Mouse (Mus musculus) left cerebral cortex, adult 9 months (tissue): ENCODE data around the gene Nrxn3.

Experiments used
- DNase-seq, 2 experiments: peaks; one replicate each; pipeline ENCODE4 v3.0.0; 2022; ENCODE audit warnings: low spot score in 2 of 2

Gene Nrxn3

GRCm38 (mm10) chr12:88812173-88812572 is 89.5 kb downstream of the Nrxn3 start:
- no peak for DNase-seq

- no peak for DNase-seq
Observed at GRCm38 (mm10) chr12:88816865-88817264, 94.2 kb downstream of the Nrxn3 start.

- DNase-seq, result no peak
Observed at GRCm38 (mm10) chr12:88818622-88819334, 96.1 kb downstream of the Nrxn3 start.

DNA sequence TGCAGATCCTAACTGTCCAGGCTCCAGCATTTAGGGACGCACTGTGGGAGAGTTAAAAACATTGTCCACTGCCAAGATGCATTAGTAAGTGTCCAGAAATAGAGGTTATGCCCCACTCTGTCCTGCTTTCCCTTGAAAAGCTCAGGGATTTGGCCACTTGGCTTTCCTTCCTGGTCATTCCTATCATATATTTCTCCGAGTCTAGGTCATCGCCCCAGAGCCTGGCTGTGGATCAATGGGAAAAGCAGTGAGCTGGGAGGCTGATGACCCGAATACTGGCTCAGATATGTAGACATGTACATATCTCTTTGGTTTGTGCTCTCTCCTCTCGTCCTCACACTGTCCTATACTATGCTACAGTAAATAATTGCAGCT is 96.6 kb downstream of the Nrxn3 start:
- DNase-seq, result no peak

DNA sequence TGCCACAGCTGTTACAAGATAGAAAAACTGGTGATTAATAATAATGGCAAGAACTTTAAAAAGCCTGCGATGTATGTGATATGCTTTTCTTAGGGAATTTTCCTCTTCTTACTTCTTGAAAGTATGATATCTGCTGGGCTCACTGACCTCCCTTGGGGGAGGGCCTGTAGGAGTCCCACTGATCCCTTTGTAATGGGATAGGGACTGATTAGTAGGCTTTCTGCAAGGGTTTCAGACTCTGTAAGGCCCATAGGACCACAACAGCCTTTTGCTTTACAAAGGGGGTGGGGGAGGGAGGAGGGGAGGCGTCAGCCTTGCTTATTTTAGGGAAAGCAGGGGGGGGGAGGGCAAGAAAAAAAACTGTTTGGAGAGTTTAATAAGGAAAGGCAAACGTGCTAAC is 97.5 kb downstream of the Nrxn3 start:
- DNase-seq, result no peak

DNA sequence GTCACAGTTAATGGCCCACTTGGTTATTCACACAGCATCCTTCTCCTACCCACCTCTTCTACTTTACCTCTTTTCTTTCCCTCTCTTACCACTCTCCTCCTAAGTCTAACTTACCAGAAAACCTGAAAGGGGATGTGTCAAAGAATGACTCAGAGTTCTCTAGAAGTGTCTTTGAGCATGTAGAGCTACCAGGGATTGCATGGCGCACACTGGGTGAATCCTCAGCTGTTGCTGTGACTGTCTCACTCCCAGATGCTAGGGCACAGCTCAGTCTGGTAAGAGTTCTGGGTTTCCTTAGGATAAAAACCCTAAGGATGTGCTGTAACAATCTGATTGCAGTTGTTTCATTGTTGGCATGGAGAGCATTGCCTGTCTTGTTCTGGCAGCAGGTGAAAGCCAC is 108.2 kb downstream of the Nrxn3 start:
- no peak for DNase-seq

DNA sequence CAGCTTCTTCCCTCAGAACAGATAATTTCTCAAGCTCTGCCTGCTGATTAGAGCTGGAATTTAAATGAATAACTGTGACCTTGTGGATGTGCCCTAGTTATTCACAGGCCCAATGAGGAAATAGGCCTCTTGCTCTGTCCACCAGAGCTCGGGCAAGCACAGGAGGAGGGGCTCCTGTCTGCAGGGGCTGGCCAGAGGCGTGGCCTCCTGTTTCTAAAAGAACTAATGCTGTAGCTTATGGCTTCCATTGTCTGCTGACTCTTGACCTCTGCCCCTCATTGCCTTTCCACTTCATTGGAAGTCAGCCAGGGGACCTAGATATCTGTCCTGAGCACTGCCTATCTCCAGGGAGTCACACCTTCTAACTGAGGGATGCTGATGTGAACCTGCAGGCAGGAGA is 113.1 kb downstream of the Nrxn3 start:
- no peak for DNase-seq

- DNase-seq, result no peak
Observed at GRCm38 (mm10) chr12:88839724-88840123, 117.0 kb downstream of the Nrxn3 start.

DNA sequence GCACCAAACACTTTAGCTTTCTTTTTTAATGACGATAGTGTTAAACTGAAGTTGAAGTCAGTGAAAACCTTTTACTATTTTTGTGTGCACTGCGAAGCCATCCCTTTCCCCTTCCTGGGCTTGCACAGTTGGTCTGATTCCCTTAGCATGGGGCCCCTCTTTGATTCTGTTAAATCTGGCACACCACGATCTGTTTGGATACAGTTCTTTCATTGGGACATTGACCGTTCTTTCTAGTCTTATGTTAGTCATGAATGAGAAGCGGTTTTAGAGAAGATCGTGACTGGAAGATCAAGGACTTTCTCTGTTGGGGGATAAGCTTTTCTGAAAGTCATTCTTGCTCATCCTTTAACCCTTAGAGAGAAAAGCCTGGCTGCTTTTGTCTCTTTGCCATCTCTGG is 118.7 kb downstream of the Nrxn3 start:
- no peak for DNase-seq

- DNase-seq, result no peak
Observed at GRCm38 (mm10) chr12:88850400-88851179, 127.9 kb downstream of the Nrxn3 start.

DNA sequence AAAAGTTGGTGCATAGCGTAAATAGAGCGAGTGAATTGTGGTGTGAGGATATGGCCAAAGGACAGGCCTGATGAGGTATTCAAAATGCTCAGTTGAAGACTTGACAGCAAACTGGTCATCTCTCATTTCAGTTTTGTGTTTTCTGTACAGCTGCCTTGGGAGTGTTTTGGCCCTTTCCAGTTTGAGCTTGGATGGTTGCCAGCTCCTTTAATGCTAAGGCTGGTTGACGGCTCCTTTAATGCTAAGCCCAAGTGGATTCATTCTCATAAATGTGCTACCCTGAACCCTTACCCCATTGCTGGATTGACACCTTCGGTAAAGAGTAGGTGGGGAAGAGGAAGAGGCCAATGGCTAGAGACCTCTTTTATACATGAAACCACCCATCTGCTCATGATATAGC is 131.4 kb downstream of the Nrxn3 start:
- no peak for DNase-seq

DNA sequence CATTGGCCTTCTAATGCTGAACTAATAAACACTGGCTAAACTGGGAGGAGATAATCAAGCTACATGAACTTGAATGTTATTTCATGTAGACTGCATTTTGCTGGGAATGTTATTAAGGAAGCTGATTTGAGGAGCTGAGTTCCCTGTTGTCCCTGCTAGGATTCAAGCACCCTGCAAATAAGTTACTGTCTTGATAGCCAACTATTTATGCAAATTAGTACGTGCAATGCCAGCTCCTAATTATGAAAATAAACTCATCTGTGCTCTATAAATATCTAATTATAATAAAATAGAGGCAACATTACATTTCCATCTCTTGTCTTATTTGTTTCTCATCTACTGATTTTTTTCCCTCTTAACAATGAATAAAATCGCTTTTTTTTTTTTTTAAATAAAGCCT is 135.0 kb downstream of the Nrxn3 start:
- no peak for DNase-seq

- DNase-seq, result no peak
Observed at GRCm38 (mm10) chr12:88859456-88860345, 137.0 kb downstream of the Nrxn3 start.

GRCm38 (mm10) chr12:88860397-88860796 is 137.7 kb downstream of the Nrxn3 start:
- DNase-seq, result no peak

- DNase-seq, result no peak
Observed at GRCm38 (mm10) chr12:88863069-88863468, 140.4 kb downstream of the Nrxn3 start.

DNA sequence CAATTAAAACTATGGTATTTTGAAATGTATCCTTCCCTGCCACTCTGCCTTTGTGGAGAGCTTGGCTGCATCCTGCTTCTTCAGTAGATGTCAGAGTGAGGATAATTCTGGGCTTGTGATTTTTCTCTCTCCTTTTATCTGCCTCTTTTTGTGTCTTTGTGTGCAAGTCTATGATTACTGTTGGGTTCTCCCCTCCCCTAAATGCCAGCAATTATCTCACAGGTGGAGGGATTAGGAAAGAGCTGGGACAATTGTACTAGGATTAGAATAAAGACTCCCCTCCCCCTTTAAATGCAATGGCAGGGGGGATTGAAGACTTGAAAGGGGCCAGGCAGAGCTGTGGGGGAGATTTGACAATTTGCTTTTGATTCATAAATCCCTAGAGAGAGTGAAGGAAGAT is 145.6 kb downstream of the Nrxn3 start:
- DNase-seq, result no peak

GRCm38 (mm10) chr12:88897331-88897730 is 174.7 kb downstream of the Nrxn3 start:
- no peak for DNase-seq

DNA sequence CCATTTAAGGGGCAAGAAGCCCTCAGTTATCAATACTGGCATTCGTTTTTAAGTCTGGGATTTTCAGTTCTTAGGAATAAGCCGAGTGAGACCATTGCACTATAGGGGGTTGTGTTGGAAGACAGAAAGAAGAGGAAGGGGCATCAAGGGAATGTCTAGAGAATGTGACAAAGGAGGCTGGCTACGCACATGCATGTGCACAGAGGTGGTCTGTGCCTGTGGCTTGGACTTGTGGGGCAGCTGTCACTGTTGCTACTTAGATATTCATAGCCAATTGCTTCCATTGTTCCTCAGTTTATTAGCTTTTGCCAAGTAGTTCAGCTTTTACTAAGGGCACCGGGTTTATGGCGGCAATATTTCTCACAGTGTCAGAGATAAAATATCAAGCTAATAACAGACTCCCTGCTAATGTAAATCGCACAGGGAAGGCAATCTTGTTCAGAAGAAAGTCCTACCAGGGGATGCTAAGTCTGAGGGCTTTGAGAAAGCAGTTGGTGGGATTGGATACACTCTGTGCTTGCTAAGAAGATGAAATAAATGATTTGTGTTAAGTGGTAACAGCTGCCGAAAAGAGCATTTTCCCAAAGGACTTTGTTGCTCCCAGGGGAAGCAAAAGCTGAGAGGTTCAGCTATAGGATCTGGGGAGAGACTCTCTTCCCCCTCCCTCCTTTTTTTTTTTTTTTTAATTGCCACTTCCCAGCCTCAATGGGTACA is 177.5 kb downstream of the Nrxn3 start:
- no peak for DNase-seq

- DNase-seq, result no peak
Observed at GRCm38 (mm10) chr12:88900728-88901080, 178.0 kb downstream of the Nrxn3 start.

GRCm38 (mm10) chr12:88910761-88911160 is 188.1 kb downstream of the Nrxn3 start:
- peak in 1 of 2 experiments; percentile 30 for DNase-seq

- DNase-seq, result no peak
Observed at GRCm38 (mm10) chr12:88916752-88917151, 194.1 kb downstream of the Nrxn3 start.

DNA sequence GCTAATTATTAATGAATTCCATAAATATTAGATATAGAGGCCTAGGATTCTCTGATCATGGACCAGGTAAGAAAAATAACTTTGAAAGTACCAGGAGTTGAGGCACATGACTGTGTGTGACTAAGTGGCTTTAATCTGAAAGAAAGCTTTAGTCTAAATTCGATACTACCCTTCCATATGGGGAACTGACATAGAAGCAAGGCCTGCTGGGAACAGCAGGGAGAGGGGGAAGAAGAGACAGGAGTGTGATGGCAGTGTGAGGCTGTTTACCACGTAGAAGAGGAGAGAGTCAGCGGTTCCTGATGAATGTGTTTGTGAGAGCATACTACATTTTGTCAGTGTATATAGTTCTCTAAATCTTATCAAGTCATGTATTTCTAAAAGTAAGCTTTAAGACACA is 202.2 kb downstream of the Nrxn3 start:
- no peak for DNase-seq
